Mouse (Mus musculus): ENCODE measurements around the gene Plxnc1. TPM values are rescaled to one million over a fixed set of nuclear protein-coding genes. Genes with fewer than 3 reads are reported as not detected.
A peak's percentile ranks its signal among the peaks of the same experiment; 100 is the strongest.

The Plxnc1 gene
- 2.2 and 2.7 TPM in 2 replicates for polyA plus RNA-seq (2016; fragmentation: Nextera tagmentation; extraction: Ambion mirVana)

DNA sequence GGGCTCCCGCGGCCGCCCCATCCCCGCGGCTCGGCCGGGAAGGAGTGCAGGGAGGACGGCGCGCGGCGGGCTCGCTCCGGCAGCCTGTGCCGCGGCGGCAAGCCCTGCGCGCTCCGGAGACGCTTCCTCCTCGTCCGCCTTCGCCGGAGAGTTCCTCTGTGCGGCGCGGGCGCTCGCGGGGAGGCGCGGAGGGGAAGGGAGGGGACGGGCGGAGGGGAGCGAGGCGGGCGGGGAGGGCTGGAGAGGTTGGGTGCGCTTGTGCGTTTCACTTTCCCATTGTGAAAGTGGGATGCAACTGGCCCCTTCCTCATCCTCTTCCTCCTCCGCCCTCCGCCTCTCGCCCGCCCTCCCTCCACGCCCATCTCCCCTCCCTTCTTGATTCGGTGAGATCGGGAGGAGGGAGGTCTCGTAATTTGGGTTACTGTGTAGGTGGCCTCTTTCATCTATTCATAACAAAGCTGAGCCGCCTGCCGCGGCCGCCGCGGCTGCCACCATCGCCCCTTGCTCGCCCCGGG lies at the start of gene Plxnc1:
Gene Plxnc1, minus strand, starts transcription at position 145 of the 515 bp plus-strand sequence.
- Histone ChIP-seq H3K27ac (replicated peaks) (peak within 1 kb of the TSS; percentile 96), H3K4me3 (peak within 1 kb of the TSS; percentile 90), H3K4me1 (peaks cover 61% of the 10 kb centered on the region), H3K36me3 (no peaks in the 10 kb centered on the region), H3K27me3 (ENCODE audit: low read depth, poor library complexity, severe bottlenecking) (peaks cover 59% of the 10 kb centered on the region), H3K9me3 (replicated peaks) (no peaks in the 10 kb centered on the region)
- WGBS = 0% methylated on average over 36 of the region's 57 CpGs
- no peak for DNase-seq (ENCODE audit: low spot score)

DNA sequence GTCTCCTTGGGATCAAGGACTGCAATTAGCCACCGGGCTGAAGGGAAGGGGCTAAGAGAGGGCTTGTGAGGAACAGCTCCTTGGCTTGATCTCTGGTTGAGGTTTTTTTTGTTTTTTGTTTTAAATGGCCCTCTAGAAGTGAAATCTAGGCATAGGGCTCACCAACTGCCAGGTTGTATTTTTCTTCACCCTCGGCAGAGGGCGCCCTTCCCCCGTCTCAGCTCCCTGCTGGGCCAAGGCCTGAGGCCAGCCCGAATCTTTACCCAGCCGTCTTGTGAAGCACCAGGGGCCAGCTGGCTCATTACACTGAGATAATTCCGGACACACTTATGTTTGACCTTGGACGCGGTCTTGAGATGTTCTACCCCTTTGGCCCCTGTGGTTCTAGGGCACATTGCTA lies 47.5 kb upstream of the Plxnc1 start:
- H3K9me3 ChIP-seq (replicated peaks) = no peaks in the 10 kb centered on the region
- H3K4me1 ChIP-seq = peaks cover 29% of the 10 kb centered on the region
- no peaks in the 10 kb centered on the region for H3K36me3 ChIP-seq
- H3K27ac ChIP-seq (replicated peaks) = peak overlapping the region; percentile 73; the same call in 1 of the 2 replicates
- DNase-seq (ENCODE audit: low spot score) = peak; percentile 77
- H3K4me3 ChIP-seq = no peak overlapping the region
- 13% methylated on average over 9 of the region's 9 CpGs for WGBS
- H3K27me3 ChIP-seq (ENCODE audit: low read depth, poor library complexity, severe bottlenecking) = peaks cover 13% of the 10 kb centered on the region

DNA sequence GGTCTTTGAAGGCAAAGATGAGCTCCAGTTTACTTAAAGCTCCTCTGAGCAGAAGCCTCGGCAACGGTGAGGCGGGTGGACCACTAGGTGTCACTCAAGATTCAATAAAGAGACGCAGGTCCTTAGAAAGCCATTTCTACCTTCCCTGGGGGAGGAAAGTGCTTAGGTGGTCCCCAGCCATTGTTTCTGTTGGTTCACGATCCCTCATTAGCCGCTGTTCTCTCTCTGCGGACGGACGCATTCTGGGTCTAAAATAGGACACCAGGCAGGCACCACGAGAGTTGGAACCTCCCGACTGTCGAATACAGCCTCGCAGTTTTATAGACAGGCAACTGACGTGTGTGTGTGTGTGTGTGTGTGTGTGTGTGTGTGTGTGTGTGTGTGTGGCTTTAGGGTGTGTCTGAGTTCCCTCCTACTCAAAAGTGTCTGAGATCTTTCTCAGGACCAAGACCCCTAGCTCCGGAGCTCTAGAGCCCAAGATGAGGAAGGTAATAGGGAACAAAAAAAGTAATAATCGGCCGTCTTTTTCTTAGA lies 47.0 kb upstream of the Plxnc1 start:
- H3K4me1 ChIP-seq = peaks cover 29% of the 10 kb centered on the region
- H3K27ac ChIP-seq (replicated peaks) = peak overlapping the region; percentile 73; the same call in 1 of the 2 replicates
- WGBS = 23% methylated on average over 17 of the region's 17 CpGs
- peak overlapping the region; percentile 37 for H3K4me3 ChIP-seq
- H3K36me3 ChIP-seq = no peaks in the 10 kb centered on the region
- H3K9me3 ChIP-seq (replicated peaks) = no peaks in the 10 kb centered on the region
- H3K27me3 ChIP-seq (ENCODE audit: low read depth, poor library complexity, severe bottlenecking) = peaks cover 13% of the 10 kb centered on the region
- DNase-seq (ENCODE audit: low spot score) = peak; percentile 72

DNA sequence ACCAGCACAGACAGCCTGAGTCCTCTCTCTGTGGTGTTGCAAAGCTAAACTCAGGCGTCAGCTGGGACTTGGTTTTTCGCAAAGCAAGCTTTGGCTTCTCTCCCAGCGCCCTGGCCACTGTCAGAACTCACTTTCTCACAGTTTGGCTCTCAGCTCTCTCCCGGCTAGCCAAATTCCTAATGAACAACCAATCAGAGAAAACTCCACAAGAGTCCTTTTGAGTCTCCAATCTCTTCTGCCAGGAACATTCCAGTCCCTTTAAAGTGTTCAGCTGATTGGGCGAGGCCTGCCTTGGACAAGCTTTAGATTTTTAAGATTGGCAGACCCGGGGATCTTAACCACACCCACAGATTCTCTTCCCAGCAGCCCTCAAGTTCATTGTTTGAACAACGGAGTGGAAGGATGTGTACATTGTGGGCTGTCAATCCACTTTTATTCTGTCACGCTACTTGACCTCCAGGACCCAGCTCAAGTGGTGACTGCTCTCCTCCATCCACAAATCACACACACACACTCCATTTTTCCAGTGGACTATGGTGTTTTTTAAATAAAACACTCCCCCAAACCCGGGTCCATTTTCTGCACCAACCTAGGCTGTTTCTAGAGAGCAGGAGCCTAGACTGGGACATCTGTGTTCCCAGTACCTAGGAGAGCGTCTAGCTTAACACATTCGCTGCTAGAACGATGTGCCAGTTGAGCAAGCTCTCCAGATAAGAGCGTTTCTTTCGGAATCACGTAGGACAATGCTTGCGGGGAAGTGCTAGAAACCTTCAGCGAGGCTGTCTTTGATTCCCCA lies 46.3 kb upstream of the Plxnc1 start:
- peaks cover 13% of the 10 kb centered on the region for H3K27me3 ChIP-seq (ENCODE audit: low read depth, poor library complexity, severe bottlenecking)
- H3K4me1 ChIP-seq = peaks cover 29% of the 10 kb centered on the region
- WGBS = 23% methylated on average over 17 of the region's 17 CpGs
- peak overlapping the region; percentile 37 for H3K4me3 ChIP-seq
- peak; percentile 53 for DNase-seq (ENCODE audit: low spot score)
- no peaks in the 10 kb centered on the region for H3K36me3 ChIP-seq
- H3K27ac ChIP-seq (replicated peaks) = peak overlapping the region; percentile 73
- H3K9me3 ChIP-seq (replicated peaks) = no peaks in the 10 kb centered on the region

DNA sequence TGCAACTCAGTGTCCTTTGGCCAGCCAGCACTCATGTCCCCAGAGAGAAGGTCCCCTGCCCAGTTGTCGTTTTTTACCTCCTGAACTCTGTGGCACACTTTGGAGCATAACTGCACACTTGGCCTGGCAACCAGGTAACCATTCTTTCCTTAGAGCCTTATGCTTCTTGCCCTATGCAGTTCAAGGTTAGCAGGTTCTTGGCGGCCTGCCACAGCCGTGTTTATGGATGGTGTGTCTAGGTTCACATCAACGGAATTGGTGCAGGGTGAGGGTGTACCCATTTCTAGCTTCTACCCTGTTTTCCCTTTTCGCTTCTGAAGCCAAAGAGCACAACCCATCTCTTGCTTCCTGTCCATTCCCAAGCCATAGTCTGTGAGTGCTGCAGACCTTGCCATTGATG lies 44.7 kb upstream of the Plxnc1 start:
- WGBS = 92% methylated on average over 5 of the region's 5 CpGs
- no peak for DNase-seq (ENCODE audit: low spot score)

DNA sequence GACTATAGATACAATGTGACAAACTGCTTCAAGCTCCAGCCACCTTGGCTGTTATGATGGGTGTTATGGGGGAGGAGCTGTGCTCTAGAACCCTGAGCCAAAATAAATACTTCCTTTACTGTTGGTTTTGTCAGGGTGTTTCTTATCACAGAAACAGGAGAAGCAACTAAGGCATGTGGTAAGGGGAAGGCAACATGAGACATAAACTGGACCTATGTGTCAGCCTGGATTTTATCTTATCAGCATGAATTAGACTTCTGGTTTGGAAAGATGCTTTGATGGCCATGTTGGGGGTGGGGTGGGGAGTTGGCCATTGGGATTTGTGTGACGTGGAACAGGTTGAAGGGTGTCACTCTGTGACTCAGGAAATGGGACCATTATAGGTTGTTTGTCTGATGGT lies 40.5 kb upstream of the Plxnc1 start:
- WGBS = 74% methylated on average over 1 of the region's 1 CpGs
- Histone ChIP-seq H3K27me3 (ENCODE audit: low read depth, poor library complexity, severe bottlenecking) (peaks cover 6% of the 10 kb centered on the region; the same call in 1 of the 2 replicates), H3K4me3 (no peak overlapping the region), H3K9me3 (replicated peaks) (peaks cover 10% of the 10 kb centered on the region), H3K36me3 (no peaks in the 10 kb centered on the region), H3K27ac (replicated peaks) (no peak overlapping the region), H3K4me1 (peaks cover 18% of the 10 kb centered on the region)
- DNase-seq (ENCODE audit: low spot score) = no peak

More for the DNA sequence above, 44.7 kb upstream of the Plxnc1 start:
- no peak overlapping the region for H3K27ac ChIP-seq (replicated peaks)
- no peaks in the 10 kb centered on the region for H3K36me3 ChIP-seq
- no peaks in the 10 kb centered on the region; the same call in 1 of the 2 replicates for H3K9me3 ChIP-seq (replicated peaks)
- peaks cover 29% of the 10 kb centered on the region for H3K4me1 ChIP-seq
- H3K27me3 ChIP-seq (ENCODE audit: low read depth, poor library complexity, severe bottlenecking) = peaks cover 13% of the 10 kb centered on the region
- no peak overlapping the region for H3K4me3 ChIP-seq

DNA sequence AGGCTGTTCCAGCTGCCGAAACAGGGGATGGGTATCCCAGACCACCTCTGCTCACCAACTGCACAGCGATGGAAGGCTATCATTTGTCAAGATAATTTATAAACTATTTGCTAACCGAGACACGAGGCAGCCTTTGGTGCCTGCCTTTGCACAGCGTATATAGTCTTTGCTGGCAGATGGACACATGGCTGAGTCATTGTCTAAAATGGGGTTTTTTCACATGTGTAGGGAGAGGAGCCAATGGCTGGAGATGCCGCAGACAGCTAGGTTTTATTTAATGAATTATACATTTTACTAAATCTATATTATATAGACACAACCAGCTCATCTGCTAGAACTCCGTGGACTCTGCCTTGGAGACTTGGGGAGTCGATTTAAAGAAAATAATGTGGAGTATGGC lies 37.9 kb upstream of the Plxnc1 start:
- 92% methylated on average over 8 of the region's 8 CpGs for WGBS
- H3K27me3 ChIP-seq (ENCODE audit: low read depth, poor library complexity, severe bottlenecking) = no peaks in the 10 kb centered on the region
- no peak overlapping the region for H3K27ac ChIP-seq (replicated peaks)
- H3K36me3 ChIP-seq = no peaks in the 10 kb centered on the region
- peaks cover 29% of the 10 kb centered on the region for H3K4me1 ChIP-seq
- no peak for DNase-seq (ENCODE audit: low spot score)
- no peak overlapping the region for H3K4me3 ChIP-seq
- H3K9me3 ChIP-seq (replicated peaks) = peaks cover 10% of the 10 kb centered on the region

DNA sequence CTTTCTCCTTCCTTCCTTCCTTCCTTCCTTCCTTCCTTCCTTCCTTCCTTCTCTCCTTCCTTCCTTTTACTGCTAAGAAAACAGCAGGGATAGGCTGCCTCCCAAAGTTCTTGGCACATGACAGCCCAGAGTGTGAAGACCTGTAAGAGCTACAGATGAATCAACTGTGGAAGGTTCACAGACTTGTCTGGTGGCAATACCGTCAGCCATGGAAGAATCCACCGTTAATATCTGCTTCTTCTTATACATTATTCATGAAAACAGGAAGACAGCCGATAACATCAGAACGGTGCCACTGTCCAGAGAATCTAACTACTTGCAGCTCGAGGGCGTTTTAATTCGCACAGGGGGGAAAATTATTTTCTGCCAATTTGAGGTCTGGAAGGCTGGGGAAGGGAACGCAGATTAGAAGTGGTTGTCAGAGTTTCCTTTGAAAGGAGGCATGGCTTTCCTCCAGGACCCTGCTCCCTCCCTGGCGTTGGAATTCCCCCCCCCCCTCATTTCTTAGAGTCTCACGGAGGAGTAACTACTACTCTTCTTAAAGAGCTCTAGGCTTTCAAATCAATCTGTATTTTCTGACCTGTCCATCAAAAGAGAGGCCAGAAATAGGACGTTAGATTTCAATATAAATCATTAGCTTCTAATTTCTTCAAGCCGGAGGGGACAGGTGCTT lies 37.0 kb upstream of the Plxnc1 start:
- WGBS = 73% methylated on average over 12 of the region's 12 CpGs
- Histone ChIP-seq H3K36me3 (no peaks in the 10 kb centered on the region), H3K4me3 (no peak overlapping the region), H3K9me3 (replicated peaks) (peaks cover 10% of the 10 kb centered on the region), H3K4me1 (peaks cover 29% of the 10 kb centered on the region), H3K27ac (replicated peaks) (no peak overlapping the region), H3K27me3 (ENCODE audit: low read depth, poor library complexity, severe bottlenecking) (no peaks in the 10 kb centered on the region)
- DNase-seq (ENCODE audit: low spot score) = no peak

DNA sequence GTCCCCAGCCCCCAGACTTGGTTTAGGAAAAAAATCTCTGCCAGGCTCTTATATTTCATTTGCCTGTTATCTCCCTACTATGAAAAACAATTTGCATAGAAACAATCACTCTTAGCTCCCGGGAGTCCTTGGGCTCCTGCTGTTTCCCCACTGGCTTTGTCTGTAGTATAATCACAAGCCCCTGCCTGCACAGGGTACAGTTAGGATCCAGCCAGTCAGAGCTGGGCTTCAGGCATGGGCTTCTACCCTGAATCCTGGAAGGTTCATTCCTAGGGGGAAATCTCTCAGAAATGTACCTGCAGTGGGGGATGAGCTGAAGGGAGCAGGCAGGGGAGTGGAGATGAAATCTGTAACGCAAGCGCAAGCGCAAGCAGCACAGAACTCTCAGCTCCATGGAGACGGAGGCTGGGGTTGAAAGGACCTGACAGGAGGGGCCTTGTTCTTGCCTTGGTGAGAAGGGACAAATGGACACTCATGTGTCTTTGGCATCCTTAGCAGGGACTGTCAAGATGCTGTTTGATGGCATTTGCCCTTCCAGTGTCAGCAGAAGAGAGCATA lies 33.7 kb upstream of the Plxnc1 start:
- DNase-seq (ENCODE audit: low spot score) = no peak
- 42% methylated on average over 5 of the region's 5 CpGs for whole genome bisulfite sequencing
- H3K27ac ChIP-seq (replicated peaks) = peak overlapping the region; percentile 55

DNA sequence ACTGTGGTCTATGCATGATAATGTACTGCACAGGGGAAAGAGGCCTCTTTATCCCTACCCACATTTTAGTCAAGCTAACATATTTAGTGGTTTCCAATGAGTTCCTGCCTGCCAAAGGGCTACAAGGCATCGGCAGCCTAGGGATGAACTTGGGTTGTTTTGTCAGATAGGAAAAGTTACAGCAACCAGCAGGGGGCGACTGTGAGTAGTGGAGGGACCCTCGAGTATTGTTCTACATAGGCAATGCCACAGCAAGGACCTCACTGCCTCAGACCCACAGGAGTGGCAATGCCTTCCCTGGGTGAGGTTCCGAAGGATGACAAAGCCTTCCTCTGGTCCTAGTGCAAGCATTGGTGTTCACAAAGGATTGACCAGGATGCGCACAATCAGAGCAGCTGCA lies 31.7 kb upstream of the Plxnc1 start:
- no peaks in the 10 kb centered on the region for H3K27me3 ChIP-seq (ENCODE audit: low read depth, poor library complexity, severe bottlenecking)
- peak; percentile 37 for DNase-seq (ENCODE audit: low spot score)
- H3K36me3 ChIP-seq = no peaks in the 10 kb centered on the region
- WGBS = 62% methylated on average over 5 of the region's 5 CpGs
- H3K4me1 ChIP-seq = peaks cover 17% of the 10 kb centered on the region
- H3K9me3 ChIP-seq (replicated peaks) = no peaks in the 10 kb centered on the region
- H3K27ac ChIP-seq (replicated peaks) = no peak overlapping the region
- no peak overlapping the region for H3K4me3 ChIP-seq

More for the DNA sequence above, 33.7 kb upstream of the Plxnc1 start:
- Histone ChIP-seq H3K36me3 (no peaks in the 10 kb centered on the region), H3K4me1 (peaks cover 29% of the 10 kb centered on the region), H3K9me3 (replicated peaks) (peaks cover 6% of the 10 kb centered on the region), H3K27me3 (ENCODE audit: low read depth, poor library complexity, severe bottlenecking) (no peaks in the 10 kb centered on the region), H3K4me3 (no peak overlapping the region)

DNA sequence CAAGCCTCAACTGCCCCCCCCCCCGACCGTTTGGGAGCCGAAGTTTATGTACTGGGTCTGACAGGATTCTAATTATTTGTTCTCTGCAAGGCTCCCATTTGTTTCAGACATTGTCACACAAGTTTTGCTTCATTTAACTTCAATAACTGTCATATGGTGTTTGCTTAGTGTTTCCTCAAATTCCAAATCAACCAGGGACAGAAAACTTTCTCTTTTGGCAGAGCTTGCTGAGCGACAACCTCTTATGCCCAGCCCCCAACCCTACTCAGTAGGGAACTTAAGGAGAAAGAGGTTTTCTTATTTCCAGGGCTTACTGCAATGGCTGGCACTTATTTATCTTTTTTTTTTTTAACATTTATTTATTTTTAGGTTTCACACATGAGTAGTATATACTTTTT lies 30.5 kb upstream of the Plxnc1 start:
- Histone ChIP-seq H3K4me1 (peaks cover 17% of the 10 kb centered on the region), H3K4me3 (no peak overlapping the region)
- 75% methylated on average over 4 of the region's 4 CpGs for WGBS

DNA sequence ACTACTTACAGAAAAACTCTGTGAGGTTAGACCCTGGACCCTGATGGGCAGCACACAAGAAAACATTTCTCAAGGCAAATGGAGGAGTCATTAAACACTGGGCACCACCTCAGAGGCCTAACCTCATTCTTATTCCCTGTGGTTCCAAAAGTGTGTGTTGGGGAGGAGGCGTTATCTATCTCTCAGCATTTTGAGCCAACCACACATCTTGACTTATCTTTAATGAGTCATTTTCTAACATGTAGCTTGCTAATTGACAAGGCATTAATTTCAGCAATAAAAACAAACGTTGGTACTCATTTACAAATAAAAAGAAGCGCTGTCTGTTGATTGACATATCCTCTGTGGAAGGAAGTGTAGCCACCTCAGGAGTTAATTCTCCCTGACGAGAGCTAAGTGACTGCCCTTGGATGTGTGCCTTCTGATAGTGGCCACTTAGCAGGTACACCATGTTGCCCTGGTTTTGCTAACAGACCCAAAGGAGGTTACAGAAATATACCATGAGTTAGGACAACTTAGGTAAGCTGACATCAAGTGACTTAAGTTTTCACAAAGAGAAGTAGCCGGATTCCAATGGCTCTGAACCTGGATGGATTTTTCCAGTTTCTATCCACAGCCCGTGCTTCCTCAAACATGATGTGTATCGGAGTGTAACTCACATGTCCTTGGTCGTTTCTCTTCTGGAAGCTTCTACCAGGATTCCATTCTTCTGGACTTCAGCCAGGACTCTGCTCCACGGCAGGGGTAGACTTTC lies 29.9 kb upstream of the Plxnc1 start:
- H3K4me3 ChIP-seq = no peak overlapping the region
- no peaks in the 10 kb centered on the region for H3K9me3 ChIP-seq (replicated peaks)
- H3K4me1 ChIP-seq = peaks cover 17% of the 10 kb centered on the region
- no peak overlapping the region for H3K27ac ChIP-seq (replicated peaks)
- no peaks in the 10 kb centered on the region for H3K27me3 ChIP-seq (ENCODE audit: low read depth, poor library complexity, severe bottlenecking)
- H3K36me3 ChIP-seq = no peaks in the 10 kb centered on the region
- 77% methylated on average over 9 of the region's 9 CpGs for WGBS
- no peak for DNase-seq (ENCODE audit: low spot score)

More for the DNA sequence above, 30.5 kb upstream of the Plxnc1 start:
- Histone ChIP-seq H3K9me3 (replicated peaks) (no peaks in the 10 kb centered on the region), H3K27ac (replicated peaks) (no peak overlapping the region), H3K27me3 (ENCODE audit: low read depth, poor library complexity, severe bottlenecking) (no peaks in the 10 kb centered on the region), H3K36me3 (no peaks in the 10 kb centered on the region)
- DNase-seq (ENCODE audit: low spot score) = no peak
